Mouse (Mus musculus) ES-Bruce4 (cell line): ENCODE results near the gene Gm10358.

Experiments
- CTCF ChIP-seq: IDR thresholded peaks from one replicate; pipeline ENCODE4 v1.8.1; 2011; ENCODE audit warnings: low read depth, low read length
- EP300 ChIP-seq: IDR thresholded peaks from 2 replicates; pipeline ENCODE4 v1.6.1; 2011; ENCODE audit warnings: low read depth, low read length; ENCODE audit not compliant: insufficient read depth

GRCm38 (mm10) chr8:75406489-75406888 lies at the start of gene Gm10358:
- TF ChIP-seq CTCF, result no peak
- TF ChIP-seq EP300, result no peak
